Mouse (Mus musculus): ENCODE measurements around the gene Trmt112. TPM values are rescaled to one million over a fixed set of nuclear protein-coding genes. Genes with fewer than 3 reads are reported as not detected.

Trmt112 gene
- polyA plus RNA-seq, 1 experiment from 2014 or later: 116 TPM

Small RNA genes lying within 50 kb of the gene (microRNA-seq; reads per million reads assigned to microRNA genes)
- gene Mir6990: 2.4 reads per million, percentile 3 among the genes with 10 or more reads in this experiment

Other genes starting within 250 kb of the Trmt112 start
- 7.1 and 7.7 TPM in 2 replicates for gene Rps6ka4, start 69.1 kb upstream of the Trmt112 start, polyA plus RNA-seq (2015; fragmentation: Nextera tagmentation; extraction: Ambion mirVana)
- gene Ccdc88b, start 51.5 kb upstream of the Trmt112 start, polyA plus RNA-seq (2015; fragmentation: Nextera tagmentation; extraction: Ambion mirVana): 0.40 and 0.71 TPM in 2 replicates
- gene Prdx5, start 408 bp downstream of the Trmt112 start, polyA plus RNA-seq (2015; fragmentation: Nextera tagmentation; extraction: Ambion mirVana): 231 and 241 TPM in 2 replicates
- 20.3 and 21.2 TPM in 2 replicates for gene Esrra, start 12.1 kb downstream of the Trmt112 start, polyA plus RNA-seq (2015; fragmentation: Nextera tagmentation; extraction: Ambion mirVana)
- gene Catsperz, start 15.7 kb downstream of the Trmt112 start, polyA plus RNA-seq (2015; fragmentation: Nextera tagmentation; extraction: Ambion mirVana): 0.85 and 0.96 TPM in 2 replicates
- gene Kcnk4, start 24.8 kb downstream of the Trmt112 start, polyA plus RNA-seq (2015; fragmentation: Nextera tagmentation; extraction: Ambion mirVana): 1.4 and 1.8 TPM in 2 replicates
- 83.7 and 83.8 TPM in 2 replicates for gene Bad, start 32.2 kb downstream of the Trmt112 start, polyA plus RNA-seq (2015; fragmentation: Nextera tagmentation; extraction: Ambion mirVana)
- gene Gpr137, start 32.8 kb downstream of the Trmt112 start, polyA plus RNA-seq (2015; fragmentation: Nextera tagmentation; extraction: Ambion mirVana): 48.0 and 48.2 TPM in 2 replicates
- gene Ppp1r14b, start 65.3 kb downstream of the Trmt112 start, polyA plus RNA-seq (2015; fragmentation: Nextera tagmentation; extraction: Ambion mirVana): 263 and 289 TPM in 2 replicates
- gene Plcb3, start 66.8 kb downstream of the Trmt112 start, polyA plus RNA-seq (2015; fragmentation: Nextera tagmentation; extraction: Ambion mirVana): 11.2 and 11.5 TPM in 2 replicates
- 83.7 and 90.9 TPM in 2 replicates for gene Fkbp2, start 70.8 kb downstream of the Trmt112 start, polyA plus RNA-seq (2015; fragmentation: Nextera tagmentation; extraction: Ambion mirVana)
- 41.0 and 46.7 TPM in 2 replicates for gene Vegfb, start 78.0 kb downstream of the Trmt112 start, polyA plus RNA-seq (2015; fragmentation: Nextera tagmentation; extraction: Ambion mirVana)
- gene Dnajc4, start 82.9 kb downstream of the Trmt112 start, polyA plus RNA-seq (2015; fragmentation: Nextera tagmentation; extraction: Ambion mirVana): 20.3 and 22.8 TPM in 2 replicates
- gene Nudt22, start 86.4 kb downstream of the Trmt112 start, polyA plus RNA-seq (2015; fragmentation: Nextera tagmentation; extraction: Ambion mirVana): 18.1 and 18.2 TPM in 2 replicates
- 14.8 and 16.0 TPM in 2 replicates for gene Trpt1, start 86.4 kb downstream of the Trmt112 start, polyA plus RNA-seq (2015; fragmentation: Nextera tagmentation; extraction: Ambion mirVana)
- gene Fermt3, start 109.8 kb downstream of the Trmt112 start, polyA plus RNA-seq (2015; fragmentation: Nextera tagmentation; extraction: Ambion mirVana): 3.6 and 3.7 TPM in 2 replicates
- gene Stip1, start 130.3 kb downstream of the Trmt112 start, polyA plus RNA-seq (2015; fragmentation: Nextera tagmentation; extraction: Ambion mirVana): 243 and 245 TPM in 2 replicates
- gene Macrod1, start 147.1 kb downstream of the Trmt112 start, polyA plus RNA-seq (2015; fragmentation: Nextera tagmentation; extraction: Ambion mirVana): 5.8 and 6.0 TPM in 2 replicates
- 14.9 and 18.9 TPM in 2 replicates for gene Flrt1, start 196.0 kb downstream of the Trmt112 start, polyA plus RNA-seq (2015; fragmentation: Nextera tagmentation; extraction: Ambion mirVana)